Mouse (Mus musculus): Measurements from ENCODE around the gene 4930452B06Rik.
"Not testable (repeated sequence)": the region's sequence is repeated elsewhere in the genome, so short reads cannot be mapped to it uniquely, and the experiment has no call there.

Gene 4930452B06Rik

GRCm38 (mm10) chr14:8665636-8666411 is at the start of gene 4930452B06Rik:
Gene 4930452B06Rik, minus strand, starts transcription at chr14:8666240.
- peak; percentile 41 to 71 for DNase-seq

- DNase-seq = no peak
Measured at GRCm38 (mm10) chr14:8712674-8713073, 46.6 kb upstream of the 4930452B06Rik start.

GRCm38 (mm10) chr14:8689451-8689850 is 23.4 kb upstream of the 4930452B06Rik start:
- DNase-seq = no peak

GRCm38 (mm10) chr14:8688462-8688861 is 22.4 kb upstream of the 4930452B06Rik start:
- no peak for DNase-seq

- no peak for DNase-seq
Measured at GRCm38 (mm10) chr14:8686185-8686584, 20.1 kb upstream of the 4930452B06Rik start.

GRCm38 (mm10) chr14:8679896-8680295 is 13.9 kb upstream of the 4930452B06Rik start:
- DNase-seq = no peak

- no peak for DNase-seq
Measured at GRCm38 (mm10) chr14:8660359-8660758, 5.7 kb downstream of the 4930452B06Rik start.

- peak in 1 of 2 experiments; percentile 3 for DNase-seq
Measured at GRCm38 (mm10) chr14:8641650-8642279, 24.3 kb downstream of the 4930452B06Rik start.

GRCm38 (mm10) chr14:8632211-8632610 is 33.8 kb downstream of the 4930452B06Rik start:
- no peak for DNase-seq

- no peak for DNase-seq
Measured at GRCm38 (mm10) chr14:8628406-8628805, 37.6 kb downstream of the 4930452B06Rik start.

GRCm38 (mm10) chr14:8627481-8627880 is 38.6 kb downstream of the 4930452B06Rik start:
- no peak for DNase-seq

GRCm38 (mm10) chr14:8621164-8621563 is 44.9 kb downstream of the 4930452B06Rik start:
- no peak for DNase-seq

GRCm38 (mm10) chr14:8620580-8620979 is 45.5 kb downstream of the 4930452B06Rik start:
- DNase-seq = no peak

- DNase-seq = no peak
Measured at GRCm38 (mm10) chr14:8615636-8616035, 50.4 kb downstream of the 4930452B06Rik start.

GRCm38 (mm10) chr14:8614430-8614829 is 51.6 kb downstream of the 4930452B06Rik start:
- DNase-seq = not testable (repeated sequence)

GRCm38 (mm10) chr14:8612080-8612479 is 54.0 kb downstream of the 4930452B06Rik start:
- DNase-seq = no peak

GRCm38 (mm10) chr14:8610108-8610507 is 55.9 kb downstream of the 4930452B06Rik start:
- DNase-seq = no peak

GRCm38 (mm10) chr14:8608559-8609171 is 57.4 kb downstream of the 4930452B06Rik start:
- DNase-seq = peak; percentile 1 to 59

GRCm38 (mm10) chr14:8604898-8605297 is 61.1 kb downstream of the 4930452B06Rik start:
- no peak for DNase-seq

GRCm38 (mm10) chr14:8585031-8585430 is 81.0 kb downstream of the 4930452B06Rik start:
- DNase-seq = no peak

GRCm38 (mm10) chr14:8551006-8551405 is 115.0 kb downstream of the 4930452B06Rik start:
- not testable (repeated sequence) for DNase-seq

GRCm38 (mm10) chr14:8549108-8549507 is 116.9 kb downstream of the 4930452B06Rik start:
- DNase-seq = no peak

GRCm38 (mm10) chr14:8536024-8536423 is 130.0 kb downstream of the 4930452B06Rik start:
- DNase-seq = no peak

GRCm38 (mm10) chr14:8525232-8525631 is 140.8 kb downstream of the 4930452B06Rik start:
- no peak for DNase-seq
